Mouse (Mus musculus): Measurements from ENCODE around the gene Gm6217. TPM values are rescaled to one million over a fixed set of nuclear protein-coding genes. Genes with fewer than 3 reads are reported as not detected.

Gm6217 gene
- total and polyA plus RNA-seq, 2 experiments from 2014 or later: not detected

DNA sequence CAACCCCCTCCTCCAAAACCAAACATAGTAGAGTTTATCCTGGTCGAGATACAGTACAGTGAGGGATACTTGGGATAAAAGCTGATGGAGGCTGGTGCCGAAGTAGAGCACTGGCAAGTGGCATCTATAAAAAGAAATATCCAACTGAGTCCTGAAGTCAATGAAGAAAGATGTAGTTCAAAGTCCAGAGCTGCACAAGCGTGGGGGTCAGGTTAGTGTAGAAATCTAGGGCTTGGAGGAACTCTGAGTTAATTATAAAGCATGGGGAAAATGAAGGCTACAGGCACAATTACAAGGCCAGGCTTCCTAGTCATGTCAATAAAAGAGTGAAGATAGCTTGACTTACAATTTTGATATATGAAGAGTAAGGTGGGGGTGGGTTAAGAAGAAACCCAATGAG is 30.0 kb downstream of the Gm6217 start:
- ATAC-seq (ENCODE audit: low FRiP score) (no peak), DNase-seq (ENCODE audit: low spot score) (no peak)
- H3K27ac ChIP-seq (ENCODE audit: low read depth, low read length): no peak overlapping the region
- no peaks in the 10 kb centered on the region for H3K9me3 ChIP-seq (ENCODE audit: low read length)
- H3K9ac ChIP-seq (replicated peaks; ENCODE audit: low read length, poor library complexity, severe bottlenecking): no peak overlapping the region
- WGBS: 92% methylated on average over 3 of the region's 3 CpGs
- H3K27me3 ChIP-seq (ENCODE audit: insufficient read depth, low read length): no peaks in the 10 kb centered on the region
- H3K4me3 ChIP-seq (ENCODE audit: low read depth, low read length): no peak overlapping the region
- H3K36me3 ChIP-seq (ENCODE audit: insufficient read depth, low read length): peaks cover 20% of the 10 kb centered on the region
- no peak for TF ChIP-seq CTCF (IDR thresholded peaks at IDR 0.05)
- no peak overlapping the region for H3K4me2 ChIP-seq (ENCODE audit: low read depth, low read length, poor library complexity, severe bottlenecking)
- H3K4me1 ChIP-seq (ENCODE audit: insufficient read depth, low read length): no peaks in the 10 kb centered on the region

DNA sequence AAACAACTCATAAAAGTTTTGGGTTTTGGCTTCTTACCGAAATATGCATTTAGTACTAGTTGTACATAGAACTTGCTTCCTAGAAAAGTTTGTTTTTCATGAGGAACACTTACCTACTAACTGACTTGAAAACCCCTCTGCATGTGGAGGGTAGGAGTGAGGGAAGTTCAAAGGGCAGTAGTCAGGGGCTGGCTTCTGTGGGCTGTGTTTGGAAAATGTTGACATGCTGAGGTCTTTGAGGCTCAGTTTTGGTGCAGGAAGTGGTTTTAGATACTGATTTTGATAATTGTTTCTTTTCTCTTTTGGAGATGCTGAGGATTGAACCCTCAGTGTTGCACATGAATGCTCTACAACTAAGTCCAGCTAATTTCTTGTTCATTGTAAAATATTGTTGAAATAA is 30.6 kb downstream of the Gm6217 start:
- no peak for TF ChIP-seq CTCF (IDR thresholded peaks at IDR 0.05)
- WGBS: 98% methylated on average over 1 of the region's 1 CpGs
- H3K9me3 ChIP-seq (ENCODE audit: low read length): no peaks in the 10 kb centered on the region
- H3K4me2 ChIP-seq (ENCODE audit: low read depth, low read length, poor library complexity, severe bottlenecking): no peak overlapping the region
- H3K27ac ChIP-seq (ENCODE audit: low read depth, low read length): no peak overlapping the region
- no peaks in the 10 kb centered on the region for H3K27me3 ChIP-seq (ENCODE audit: insufficient read depth, low read length)
- no peak overlapping the region for H3K4me3 ChIP-seq (ENCODE audit: low read depth, low read length)
- no peak overlapping the region for H3K9ac ChIP-seq (replicated peaks; ENCODE audit: low read length, poor library complexity, severe bottlenecking)
- H3K4me1 ChIP-seq (ENCODE audit: insufficient read depth, low read length): no peaks in the 10 kb centered on the region
- ATAC-seq (ENCODE audit: low FRiP score) (no peak), DNase-seq (ENCODE audit: low spot score) (no peak)
- H3K36me3 ChIP-seq (ENCODE audit: insufficient read depth, low read length): peaks cover 20% of the 10 kb centered on the region

DNA sequence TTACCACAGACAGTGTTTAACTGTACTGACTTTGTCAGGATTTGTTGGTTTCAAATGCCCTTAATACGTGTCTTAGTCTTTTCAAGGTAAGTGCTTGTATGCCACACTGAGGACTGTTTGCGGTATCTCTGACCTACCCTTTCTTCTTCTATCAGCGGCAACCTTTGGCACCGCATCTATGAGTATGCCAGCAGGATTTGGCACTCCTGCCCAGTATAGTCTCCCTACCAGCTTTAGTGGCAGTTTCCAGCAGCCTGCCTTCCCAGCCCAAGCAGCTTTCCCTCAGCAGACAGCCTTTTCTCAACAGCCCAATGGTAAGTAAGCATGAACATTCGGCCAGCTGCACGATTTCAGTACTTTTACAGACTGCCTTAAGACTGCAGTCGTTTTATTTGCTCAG is 37.9 kb downstream of the Gm6217 start:
- Histone ChIP-seq H3K27ac (ENCODE audit: low read depth, low read length) (no peak overlapping the region), H3K36me3 (ENCODE audit: insufficient read depth, low read length) (peaks cover 13% of the 10 kb centered on the region; the same call in 1 of the 2 replicates)

More for the DNA sequence above, 37.9 kb downstream of the Gm6217 start:
- H3K4me1 ChIP-seq (ENCODE audit: insufficient read depth, low read length): no peaks in the 10 kb centered on the region
- no peak for DNase-seq (ENCODE audit: low spot score)
- TF ChIP-seq CTCF (IDR thresholded peaks at IDR 0.05): no peak
- H3K4me3 ChIP-seq (ENCODE audit: low read depth, low read length): no peak overlapping the region
- no peaks in the 10 kb centered on the region for H3K27me3 ChIP-seq (ENCODE audit: insufficient read depth, low read length)
- 94% methylated on average over 7 of the region's 7 CpGs for WGBS
- no peak overlapping the region for H3K4me2 ChIP-seq (ENCODE audit: low read depth, low read length, poor library complexity, severe bottlenecking)
- no peaks in the 10 kb centered on the region for H3K9me3 ChIP-seq (ENCODE audit: low read length)
- ATAC-seq (ENCODE audit: low FRiP score): no peak
- H3K9ac ChIP-seq (replicated peaks; ENCODE audit: low read length, poor library complexity, severe bottlenecking): no peak overlapping the region

Other genes with a start within 250 kb of the Gm6217 start
- gene Mff, start 206.5 kb downstream of the Gm6217 start, total RNA-seq (2014; rRNA removed): 415 and 579 TPM in 2 replicates
- gene Mff, start 206.5 kb downstream of the Gm6217 start, polyA plus RNA-seq (2015; fragmentation: Nextera tagmentation; extraction: Ambion mirVana): 449 and 459 TPM in 2 replicates
- gene Tm4sf20, start 162.9 kb downstream of the Gm6217 start, total RNA-seq (2014; rRNA removed): not detected in 2 replicates
- gene Tm4sf20, start 162.9 kb downstream of the Gm6217 start, polyA plus RNA-seq (2015; fragmentation: Nextera tagmentation; extraction: Ambion mirVana): not detected in 2 replicates
- not detected in 2 replicates for gene Gm47791, start 160.2 kb downstream of the Gm6217 start, total RNA-seq (2014; rRNA removed)
- gene Gm47791, start 160.2 kb downstream of the Gm6217 start, polyA plus RNA-seq (2015; fragmentation: Nextera tagmentation; extraction: Ambion mirVana): not detected in 2 replicates
- gene Agfg1, start 91.9 kb downstream of the Gm6217 start, total RNA-seq (2014; rRNA removed): 101 and 107 TPM in 2 replicates
- gene Agfg1, start 91.9 kb downstream of the Gm6217 start, polyA plus RNA-seq (2015; fragmentation: Nextera tagmentation; extraction: Ambion mirVana): 17.0 and 20.2 TPM in 2 replicates
- 0.33 TPM in 1 of 2 replicates, not detected in the other for gene A030005L19Rik, start 18.1 kb downstream of the Gm6217 start, total RNA-seq (2014; rRNA removed)
- gene A030005L19Rik, start 18.1 kb downstream of the Gm6217 start, polyA plus RNA-seq (2015; fragmentation: Nextera tagmentation; extraction: Ambion mirVana): 0.20 TPM in 1 of 2 replicates, not detected in the other
- gene A030014E15Rik, start 6.5 kb downstream of the Gm6217 start, total RNA-seq (2014; rRNA removed): 0.71 TPM in 1 of 2 replicates, not detected in the other
- gene A030014E15Rik, start 6.5 kb downstream of the Gm6217 start, polyA plus RNA-seq (2015; fragmentation: Nextera tagmentation; extraction: Ambion mirVana): not detected in 2 replicates
- not detected in 2 replicates for gene A030003K21Rik, start 12.0 kb upstream of the Gm6217 start, total RNA-seq (2014; rRNA removed)
- gene A030003K21Rik, start 12.0 kb upstream of the Gm6217 start, polyA plus RNA-seq (2015; fragmentation: Nextera tagmentation; extraction: Ambion mirVana): not detected in 2 replicates
- not detected in 2 replicates for gene Gm7544, start 24.6 kb upstream of the Gm6217 start, total RNA-seq (2014; rRNA removed)
- gene Gm7544, start 24.6 kb upstream of the Gm6217 start, polyA plus RNA-seq (2015; fragmentation: Nextera tagmentation; extraction: Ambion mirVana): not detected in 2 replicates
- not detected in 2 replicates for gene Gm47955, start 28.9 kb upstream of the Gm6217 start, total RNA-seq (2014; rRNA removed)
- gene Gm47955, start 28.9 kb upstream of the Gm6217 start, polyA plus RNA-seq (2015; fragmentation: Nextera tagmentation; extraction: Ambion mirVana): not detected in 2 replicates
- gene Gm47959, start 69.1 kb upstream of the Gm6217 start, total RNA-seq (2014; rRNA removed): not detected in 2 replicates
- not detected in 2 replicates for gene Gm47959, start 69.1 kb upstream of the Gm6217 start, polyA plus RNA-seq (2015; fragmentation: Nextera tagmentation; extraction: Ambion mirVana)
- 0.71 and 0.99 TPM in 2 replicates for gene Slc19a3, start 107.0 kb upstream of the Gm6217 start, total RNA-seq (2014; rRNA removed)
- 0.83 and 0.90 TPM in 2 replicates for gene Slc19a3, start 107.0 kb upstream of the Gm6217 start, polyA plus RNA-seq (2015; fragmentation: Nextera tagmentation; extraction: Ambion mirVana)
- gene Krtap28-10, start 111.1 kb upstream of the Gm6217 start, total RNA-seq (2014; rRNA removed): not detected in 2 replicates
- gene Krtap28-10, start 111.1 kb upstream of the Gm6217 start, polyA plus RNA-seq (2015; fragmentation: Nextera tagmentation; extraction: Ambion mirVana): not detected in 2 replicates
- not detected in 2 replicates for gene Gm47969, start 113.5 kb upstream of the Gm6217 start, total RNA-seq (2014; rRNA removed)
- not detected in 2 replicates for gene Gm47969, start 113.5 kb upstream of the Gm6217 start, polyA plus RNA-seq (2015; fragmentation: Nextera tagmentation; extraction: Ambion mirVana)
- not detected in 2 replicates for gene A030005K14Rik, start 128.0 kb upstream of the Gm6217 start, total RNA-seq (2014; rRNA removed)
- not detected in 2 replicates for gene A030005K14Rik, start 128.0 kb upstream of the Gm6217 start, polyA plus RNA-seq (2015; fragmentation: Nextera tagmentation; extraction: Ambion mirVana)
- not detected in 2 replicates for gene Krtap28-13, start 129.5 kb upstream of the Gm6217 start, total RNA-seq (2014; rRNA removed)
- not detected in 2 replicates for gene Krtap28-13, start 129.5 kb upstream of the Gm6217 start, polyA plus RNA-seq (2015; fragmentation: Nextera tagmentation; extraction: Ambion mirVana)
- gene Ccl20, start 185.4 kb upstream of the Gm6217 start, total RNA-seq (2014; rRNA removed): not detected in 2 replicates
- not detected in 2 replicates for gene Ccl20, start 185.4 kb upstream of the Gm6217 start, polyA plus RNA-seq (2015; fragmentation: Nextera tagmentation; extraction: Ambion mirVana)
- 0.88 and 1.2 TPM in 2 replicates for gene Daw1, start 228.4 kb upstream of the Gm6217 start, total RNA-seq (2014; rRNA removed)
- gene Daw1, start 228.4 kb upstream of the Gm6217 start, polyA plus RNA-seq (2015; fragmentation: Nextera tagmentation; extraction: Ambion mirVana): 1.7 and 1.9 TPM in 2 replicates